Mouse (Mus musculus): ENCODE measurements around the gene Cldn1. TPM values are rescaled to one million over a fixed set of nuclear protein-coding genes. Genes with fewer than 3 reads are reported as not detected.

The Cldn1 gene
- 8.3 and 11.3 TPM in 2 replicates for polyA plus RNA-seq (2016; fragmentation: Nextera tagmentation; extraction: Ambion mirVana)

- peak within 1 kb of the TSS; percentile 80 for H3K4me2 ChIP-seq (replicated peaks)
- no peaks in the 10 kb centered on the region for H3K9me3 ChIP-seq
- H3K4me1 ChIP-seq: no peaks in the 10 kb centered on the region; the same call in none of the 2 replicates
- H3K4me3 ChIP-seq: peak within 1 kb of the TSS; percentile 47
- peak; percentile 65; the same call in 1 of the 2 replicates for ATAC-seq (ENCODE audit: insufficient number of reproducible peaks, insufficient read depth, low FRiP score, low TSS enrichment)
- H3K9ac ChIP-seq: peak within 1 kb of the TSS; percentile 32
- H3K27ac ChIP-seq: no peak within 1 kb of the TSS
- no peaks in the 10 kb centered on the region for H3K27me3 ChIP-seq
- WGBS: 4% methylated on average over 33 of the region's 33 CpGs
- H3K36me3 ChIP-seq: no peaks in the 10 kb centered on the region
Measured at GRCm38 (mm10) chr16:26371325-26372053, at the start of gene Cldn1. TSS of gene Cldn1 (minus strand) at chr16:26371841.

DNA sequence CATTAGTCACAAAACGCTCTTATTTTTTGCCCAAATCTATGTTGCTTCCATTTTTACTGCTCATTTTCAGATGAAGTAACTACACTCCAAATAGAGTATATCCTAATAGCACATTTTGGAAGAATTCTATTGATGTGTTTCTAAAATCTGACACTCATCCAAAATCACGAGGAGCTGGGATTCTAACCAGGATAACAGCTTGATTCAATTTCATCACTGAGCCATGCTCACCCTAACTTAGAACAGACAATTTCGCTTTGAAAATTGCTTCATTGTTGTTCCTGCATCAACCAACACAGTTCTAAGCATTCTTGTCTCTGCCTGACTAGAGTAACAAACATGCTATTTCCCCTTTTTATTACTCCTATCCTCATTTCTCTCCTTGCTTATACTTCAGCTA is 47.0 kb upstream of the Cldn1 start:
- Histone ChIP-seq H3K4me1 (no peaks in the 10 kb centered on the region), H3K27me3 (no peaks in the 10 kb centered on the region), H3K9ac (no peak overlapping the region), H3K36me3 (no peaks in the 10 kb centered on the region), H3K4me2 (replicated peaks) (no peak overlapping the region), H3K9me3 (no peaks in the 10 kb centered on the region), H3K27ac (no peak overlapping the region), H3K4me3 (no peak overlapping the region)
- 80% methylated on average over 3 of the region's 3 CpGs for WGBS
- no peak for ATAC-seq (ENCODE audit: insufficient number of reproducible peaks, insufficient read depth, low FRiP score, low TSS enrichment)

DNA sequence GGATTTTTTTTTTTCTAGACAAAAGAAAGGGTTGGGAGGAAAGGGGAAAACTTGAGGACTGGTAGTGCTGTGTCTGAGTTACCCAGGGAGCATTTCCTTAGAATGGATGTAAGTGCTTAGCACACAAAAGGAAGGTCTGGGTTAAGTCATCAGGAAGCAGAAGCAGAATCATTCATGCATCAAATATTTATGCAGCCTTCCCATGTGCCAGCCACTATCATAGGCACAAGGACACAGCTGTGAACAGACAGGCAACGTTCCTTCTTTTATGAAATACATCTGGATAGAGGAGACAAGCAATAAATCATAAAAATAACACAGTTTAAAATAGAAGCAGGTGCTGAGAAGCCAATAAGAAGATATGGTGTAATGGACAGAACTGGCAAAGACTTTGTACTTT is 32.4 kb upstream of the Cldn1 start:
- Histone ChIP-seq H3K9me3 (no peaks in the 10 kb centered on the region), H3K4me3 (no peak overlapping the region), H3K9ac (no peak overlapping the region), H3K27ac (no peak overlapping the region), H3K36me3 (no peaks in the 10 kb centered on the region), H3K4me1 (0 out of 2 replicates have a peak, but pooled peaks cover 3% of the 10 kb centered on the region), H3K27me3 (no peaks in the 10 kb centered on the region), H3K4me2 (replicated peaks) (no peak overlapping the region)
- 43% methylated on average over 1 of the region's 1 CpGs for whole genome bisulfite sequencing
- no peak for ATAC-seq (ENCODE audit: insufficient number of reproducible peaks, insufficient read depth, low FRiP score, low TSS enrichment)

- Histone ChIP-seq H3K9ac (no peak overlapping the region), H3K27me3 (no peaks in the 10 kb centered on the region), H3K4me3 (no peak overlapping the region), H3K9me3 (no peaks in the 10 kb centered on the region), H3K4me1 (0 out of 2 replicates have a peak, but pooled peaks cover 3% of the 10 kb centered on the region), H3K4me2 (replicated peaks) (no peak overlapping the region), H3K36me3 (no peaks in the 10 kb centered on the region), H3K27ac (no peak overlapping the region)
- WGBS: 59% methylated on average over 3 of the region's 3 CpGs
- ATAC-seq (ENCODE audit: insufficient number of reproducible peaks, insufficient read depth, low FRiP score, low TSS enrichment): no peak
Measured at GRCm38 (mm10) chr16:26400971-26401370, 29.3 kb upstream of the Cldn1 start.

- no peak for ATAC-seq (ENCODE audit: insufficient number of reproducible peaks, insufficient read depth, low FRiP score, low TSS enrichment)
- H3K27ac ChIP-seq: no peak overlapping the region
- no peak overlapping the region for H3K4me2 ChIP-seq (replicated peaks)
- 79% methylated on average over 4 of the region's 4 CpGs for WGBS
- H3K9ac ChIP-seq: no peak overlapping the region
- no peaks in the 10 kb centered on the region for H3K27me3 ChIP-seq
- no peaks in the 10 kb centered on the region for H3K36me3 ChIP-seq
- H3K9me3 ChIP-seq: no peaks in the 10 kb centered on the region
- 0 out of 2 replicates have a peak, but pooled peaks cover 3% of the 10 kb centered on the region for H3K4me1 ChIP-seq
- no peak overlapping the region for H3K4me3 ChIP-seq
Measured at GRCm38 (mm10) chr16:26400549-26400948, 28.9 kb upstream of the Cldn1 start.

DNA sequence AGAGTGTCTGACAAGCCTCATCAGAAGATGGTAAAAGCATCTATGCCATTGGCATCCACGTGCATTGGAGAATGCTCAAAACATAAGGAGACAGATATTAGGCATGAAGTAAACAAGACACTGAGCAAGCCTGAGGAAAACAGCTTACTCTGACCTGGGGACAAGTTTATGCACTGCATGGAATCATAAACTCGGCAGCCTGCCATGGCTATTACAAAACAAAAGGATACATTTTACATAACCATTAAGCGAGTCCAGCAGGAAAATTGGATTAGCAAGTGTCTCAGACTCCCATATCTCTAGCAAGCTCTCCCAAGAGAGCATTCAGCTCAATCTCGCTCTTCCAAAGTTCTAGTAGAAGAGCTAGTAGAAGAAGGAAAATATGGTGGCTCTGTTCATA is 19.3 kb upstream of the Cldn1 start:
- no peaks in the 10 kb centered on the region for H3K36me3 ChIP-seq
- no peak for ATAC-seq (ENCODE audit: insufficient number of reproducible peaks, insufficient read depth, low FRiP score, low TSS enrichment)
- no peaks in the 10 kb centered on the region for H3K4me1 ChIP-seq
- H3K9me3 ChIP-seq: no peaks in the 10 kb centered on the region
- H3K4me3 ChIP-seq: no peak overlapping the region
- no peak overlapping the region for H3K27ac ChIP-seq
- H3K9ac ChIP-seq: no peak overlapping the region
- no peaks in the 10 kb centered on the region for H3K27me3 ChIP-seq
- no peak overlapping the region for H3K4me2 ChIP-seq (replicated peaks)
- 86% methylated on average over 4 of the region's 4 CpGs for WGBS

DNA sequence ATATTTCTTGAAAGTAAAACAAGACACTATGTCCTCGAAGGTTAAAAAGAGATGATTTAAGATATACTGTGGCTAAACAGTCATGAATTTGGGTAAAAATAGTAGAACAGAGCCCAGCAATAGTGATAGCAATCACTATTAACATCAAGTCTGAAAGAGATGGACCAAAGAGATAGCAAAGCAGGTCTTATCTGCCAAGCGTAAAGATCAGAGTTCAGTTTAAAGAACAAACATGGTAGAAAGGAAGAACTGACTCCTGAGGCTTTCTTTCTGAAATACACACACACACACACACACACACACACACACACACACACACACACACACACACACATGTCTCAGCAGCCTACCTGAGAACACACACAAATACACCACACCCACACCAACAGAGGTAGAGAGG is 14.5 kb upstream of the Cldn1 start:
- Histone ChIP-seq H3K4me1 (no peaks in the 10 kb centered on the region), H3K9me3 (no peaks in the 10 kb centered on the region), H3K27ac (no peak overlapping the region), H3K9ac (no peak overlapping the region), H3K4me3 (no peak overlapping the region), H3K4me2 (replicated peaks) (no peak overlapping the region), H3K27me3 (no peaks in the 10 kb centered on the region), H3K36me3 (no peaks in the 10 kb centered on the region)
- no peak for ATAC-seq (ENCODE audit: insufficient number of reproducible peaks, insufficient read depth, low FRiP score, low TSS enrichment)
- 88% methylated on average over 2 of the region's 2 CpGs for WGBS

DNA sequence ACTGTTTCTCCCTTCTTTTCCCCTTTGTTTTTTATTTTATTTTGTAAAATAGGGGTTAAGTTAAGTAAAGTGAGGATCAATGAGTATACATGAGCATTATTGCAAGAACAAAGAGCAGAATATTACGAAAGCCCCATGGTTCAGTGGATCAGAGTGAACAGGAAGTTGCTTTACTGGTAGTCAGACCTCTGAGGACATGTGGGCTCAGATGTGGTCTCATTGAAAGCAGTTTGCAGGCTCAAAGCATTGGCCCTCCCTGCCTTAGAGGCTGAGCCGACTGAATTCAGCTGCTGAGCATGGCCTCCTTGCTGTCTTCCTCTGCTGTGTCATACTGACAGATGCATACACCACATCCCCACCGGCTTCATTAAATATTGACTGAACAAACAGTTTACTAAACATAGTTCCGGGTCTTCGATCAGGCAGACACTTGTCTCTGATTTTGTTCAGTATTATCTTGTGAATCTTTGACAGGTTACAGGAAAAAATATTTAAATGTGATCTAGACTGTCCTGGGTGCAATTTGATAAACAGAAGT is 12.5 kb upstream of the Cldn1 start:
- WGBS: 79% methylated on average over 5 of the region's 5 CpGs
- Histone ChIP-seq H3K4me1 (no peaks in the 10 kb centered on the region), H3K4me3 (no peak overlapping the region), H3K4me2 (replicated peaks) (no peak overlapping the region), H3K27ac (no peak overlapping the region), H3K27me3 (no peaks in the 10 kb centered on the region), H3K9me3 (no peaks in the 10 kb centered on the region), H3K36me3 (no peaks in the 10 kb centered on the region), H3K9ac (no peak overlapping the region)
- ATAC-seq (ENCODE audit: insufficient number of reproducible peaks, insufficient read depth, low FRiP score, low TSS enrichment): no peak

DNA sequence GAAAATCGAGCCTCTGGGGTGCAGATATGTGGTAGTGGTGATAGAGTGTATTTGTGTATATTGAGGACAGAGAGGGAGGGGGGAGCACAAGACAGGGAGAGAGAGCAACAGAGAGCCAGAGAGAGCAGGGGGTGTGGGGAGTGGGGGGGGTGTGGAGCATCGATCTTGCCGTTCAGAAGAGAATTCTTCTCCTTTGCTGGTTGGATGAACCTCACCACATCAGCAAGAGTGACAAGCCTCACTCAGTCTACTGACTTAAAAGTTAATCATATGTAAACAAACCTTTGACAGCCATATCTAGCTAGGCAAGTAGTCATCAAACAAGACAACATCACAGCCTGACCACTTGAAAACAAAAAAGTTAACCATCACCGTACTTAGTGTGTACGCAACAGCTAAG is 5.5 kb upstream of the Cldn1 start:
- H3K36me3 ChIP-seq: no peaks in the 10 kb centered on the region
- H3K27ac ChIP-seq: no peak overlapping the region
- H3K27me3 ChIP-seq: no peaks in the 10 kb centered on the region
- no peak overlapping the region for H3K4me2 ChIP-seq (replicated peaks)
- no peak overlapping the region for H3K4me3 ChIP-seq
- WGBS: 75% methylated on average over 5 of the region's 5 CpGs
- H3K9ac ChIP-seq: no peak overlapping the region
- no peaks in the 10 kb centered on the region; the same call in 1 of the 2 replicates for H3K4me1 ChIP-seq
- no peaks in the 10 kb centered on the region for H3K9me3 ChIP-seq
- no peak for ATAC-seq (ENCODE audit: insufficient number of reproducible peaks, insufficient read depth, low FRiP score, low TSS enrichment)

DNA sequence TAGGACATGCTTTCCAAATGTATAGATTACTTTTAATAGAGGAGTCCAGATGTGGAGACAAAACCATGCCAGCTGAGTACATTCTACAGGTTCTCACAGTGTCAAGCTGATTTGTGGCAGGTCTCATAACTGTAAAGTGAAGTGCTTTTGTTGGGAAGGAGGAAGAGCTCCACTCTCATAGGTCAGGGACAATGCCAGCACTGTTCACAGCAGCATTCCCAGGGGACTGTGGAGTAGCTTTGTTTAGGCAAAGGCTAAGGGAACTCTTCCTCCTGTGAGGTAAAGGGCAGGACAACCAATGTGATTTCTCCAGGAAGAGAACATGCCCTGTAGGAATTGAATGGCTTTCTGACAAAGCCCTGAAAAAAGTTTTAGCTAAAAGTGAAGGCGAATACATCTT is 1.5 kb downstream of the Cldn1 start:
- H3K27ac ChIP-seq: no peak overlapping the region
- H3K4me3 ChIP-seq: no peak overlapping the region
- H3K9me3 ChIP-seq: no peaks in the 10 kb centered on the region
- no peak for ATAC-seq (ENCODE audit: insufficient number of reproducible peaks, insufficient read depth, low FRiP score, low TSS enrichment)
- WGBS: 89% methylated on average over 1 of the region's 1 CpGs
- H3K4me2 ChIP-seq (replicated peaks): 0 out of 2 replicates have a peak overlapping the region, but pooled peaks have one; percentile 80
- H3K9ac ChIP-seq: no peak overlapping the region
- H3K4me1 ChIP-seq: no peaks in the 10 kb centered on the region; the same call in none of the 2 replicates
- no peaks in the 10 kb centered on the region for H3K36me3 ChIP-seq
- H3K27me3 ChIP-seq: no peaks in the 10 kb centered on the region

DNA sequence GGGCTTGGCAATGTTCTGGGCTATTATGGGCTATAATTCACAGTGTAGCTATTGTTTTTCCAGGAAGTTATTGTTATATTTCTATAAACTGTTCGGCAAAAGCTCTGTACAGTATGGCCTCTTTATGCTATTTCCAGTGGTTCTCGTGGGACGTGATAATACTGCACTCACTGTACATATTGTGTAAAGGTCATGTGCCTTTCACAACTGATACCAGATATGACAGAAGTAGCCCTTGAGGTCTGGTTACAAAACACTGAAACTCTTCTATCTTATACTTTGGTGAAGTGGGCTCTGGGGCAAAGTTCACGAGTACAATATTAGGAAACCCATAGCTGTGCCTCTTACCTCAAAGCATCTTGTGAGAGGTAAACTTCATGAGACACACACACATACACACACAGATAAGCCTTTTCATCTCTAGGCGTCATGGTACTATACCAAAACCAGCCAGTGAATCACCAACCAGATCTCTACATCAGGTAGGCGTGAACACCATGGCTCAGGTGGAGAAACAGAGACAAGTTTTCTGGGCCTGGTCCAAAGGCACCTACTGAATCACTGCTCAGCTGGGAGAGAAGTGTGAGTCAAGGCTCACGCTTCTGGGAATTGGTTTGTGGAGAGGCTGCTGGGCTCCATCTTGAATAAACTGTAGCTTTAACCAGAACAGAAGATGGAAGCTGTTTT is 2.5 kb downstream of the Cldn1 start:
- Histone ChIP-seq H3K36me3 (no peaks in the 10 kb centered on the region), H3K4me3 (no peak overlapping the region), H3K4me1 (no peaks in the 10 kb centered on the region; the same call in none of the 2 replicates), H3K27ac (no peak overlapping the region), H3K27me3 (no peaks in the 10 kb centered on the region), H3K4me2 (replicated peaks) (no peak overlapping the region), H3K9ac (no peak overlapping the region), H3K9me3 (no peaks in the 10 kb centered on the region)
- no peak for ATAC-seq (ENCODE audit: insufficient number of reproducible peaks, insufficient read depth, low FRiP score, low TSS enrichment)
- WGBS: 86% methylated on average over 7 of the region's 7 CpGs

GRCm38 (mm10) chr16:26368121-26368520 is 3.5 kb downstream of the Cldn1 start:
- Histone ChIP-seq H3K4me1 (no peaks in the 10 kb centered on the region; the same call in none of the 2 replicates), H3K27ac (no peak overlapping the region), H3K36me3 (no peaks in the 10 kb centered on the region), H3K9ac (no peak overlapping the region), H3K4me3 (no peak overlapping the region), H3K9me3 (no peaks in the 10 kb centered on the region), H3K4me2 (replicated peaks) (no peak overlapping the region), H3K27me3 (no peaks in the 10 kb centered on the region)
- 73% methylated on average over 5 of the region's 5 CpGs for WGBS
- ATAC-seq (ENCODE audit: insufficient number of reproducible peaks, insufficient read depth, low FRiP score, low TSS enrichment): no peak

Data from embryonic facial prominence, embryonic 12.5 days (tissue).